Mouse (Mus musculus): ENCODE measurements around the gene Scfd2.

- TF ChIP-seq TAL1 (IDR thresholded peaks at IDR 0.05; ENCODE audit: low read length) = no peak
- no peak for TF ChIP-seq GATA1 (IDR thresholded peaks at IDR 0.05; ENCODE audit: low read length)
These were observed 63.8 kb downstream of the Scfd2 start for GRCm38 (mm10) chr5:74467753-74468152.

Measured in erythroblast, embryonic 14.5 days (primary cell).